In genomic region chr15:101086451-101086850, GRCm38 (mm10) we compare ENCODE assay signal across 18 mouse cellular contexts. TPM values are rescaled to one million over a fixed set of nuclear protein-coding genes. Genes with fewer than 3 reads are reported as not detected.
"Had no signal": no experiment of that assay in that cellular context is flagged by ENCODE, and none has a peak within 500 bp of the region (broad histone marks: within the 10 kb centered on the region; RNA-seq: fewer than 3 reads in every experiment).

No protein-coding gene starts in this region.

- H3K27ac ChIP-seq: intestine, embryonic 15.5 days; liver, embryonic 15.5 days; neural tube, embryonic 15.5 days had no signal

- H3K27me3 ChIP-seq: intestine, embryonic 15.5 days; liver, embryonic 15.5 days; neural tube, embryonic 15.5 days had no signal

- H3K9me3 ChIP-seq: intestine, embryonic 15.5 days; liver, embryonic 15.5 days; neural tube, embryonic 15.5 days had no signal

- ATAC-seq: intestine, embryonic 15.5 days had no signal

- DNase-seq: layer of hippocampus, adult 9-11 months; layer of hippocampus, postnatal 36 days; liver; right cerebral cortex, adult 18-20 months; right cerebral cortex, postnatal 25 days; thymus, postnatal 4 days had no signal

- H3K4me2 ChIP-seq: intestine, embryonic 15.5 days; liver, embryonic 15.5 days; neural tube, embryonic 15.5 days had no signal

- H3K9ac ChIP-seq: intestine, embryonic 15.5 days; liver, embryonic 15.5 days; neural tube, embryonic 15.5 days had no signal

- H3K36me3 ChIP-seq: intestine, embryonic 15.5 days; liver, embryonic 15.5 days; neural tube, embryonic 15.5 days had no signal

- H3K4me3 ChIP-seq: intestine, embryonic 15.5 days; liver, embryonic 15.5 days; neural tube, embryonic 15.5 days had no signal

- H3K4me1 ChIP-seq: neural tube, embryonic 15.5 days had no signal

RNA-seq across cellular contexts. Expression of gene Ankrd33, which starts 29.1 kb away (rescaled TPM):
- total RNA-seq: layer of hippocampus, postnatal 36 days; megakaryocyte progenitor cell, adult 5-6 weeks; midbrain, postnatal 0 days had no signal
- polyA plus RNA-seq: intestine, embryonic 15.5 days; kidney, embryonic 16.5 days; liver, embryonic 15.5 days; lung, postnatal 0 days; midbrain, postnatal 0 days; neural tube, embryonic 11.5 days; neural tube, embryonic 15.5 days; small intestine, adult 2 months; stomach, embryonic 16.5 days had no signal

RNA-seq across cellular contexts. Expression of gene Gm47841, which starts 39.3 kb away (rescaled TPM):
- total RNA-seq: layer of hippocampus, postnatal 36 days; left cerebral cortex, adult 8-10 months; left cerebral cortex, postnatal 36 days; megakaryocyte progenitor cell, adult 5-6 weeks; midbrain, postnatal 0 days had no signal
- polyA plus RNA-seq: intestine, embryonic 15.5 days; kidney, embryonic 16.5 days; liver, embryonic 15.5 days; lung, postnatal 0 days; midbrain, postnatal 0 days; neural tube, embryonic 11.5 days; small intestine, adult 2 months; stomach, embryonic 16.5 days had no signal
